Mouse (Mus musculus): ENCODE data around the gene 4930544D05Rik. TPM values are rescaled to one million over a fixed set of nuclear protein-coding genes. Genes with fewer than 3 reads are reported as not detected.

4930544D05Rik gene
- polyA plus RNA-seq, 1 experiment from 2014 or later, result not detected

DNA sequence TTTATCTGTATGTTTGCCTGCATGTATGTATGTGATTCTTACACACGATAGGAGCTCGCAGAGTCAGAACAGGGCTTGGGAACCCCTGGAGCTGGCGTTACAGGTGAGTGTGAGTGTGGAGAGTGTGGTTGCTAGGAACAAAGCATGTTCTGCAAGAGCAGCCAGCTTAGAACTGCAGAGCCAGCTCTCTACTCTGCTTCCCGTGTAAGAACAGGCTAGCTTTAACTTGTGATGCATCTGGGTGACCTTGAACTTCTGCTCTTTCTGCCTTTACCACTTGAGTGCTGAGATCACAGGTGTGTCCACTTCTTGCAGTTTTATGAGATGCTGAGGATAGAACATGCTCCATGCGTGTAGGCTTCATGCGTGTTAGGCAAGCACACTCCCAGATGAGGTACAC, 36.7 kb upstream of the 4930544D05Rik start:
- no peak overlapping the region for H3K27ac ChIP-seq (replicated peaks in 1 of 2; ENCODE audit: control insufficient read depth in 1 of 2, insufficient read depth in 1 of 2, low read depth in 2 of 2, low read length in 2 of 2)
- WGBS, result 83% methylated on average over 6 of the region's 6 CpGs
- no peaks in the 10 kb centered on the region for H3K36me3 ChIP-seq (ENCODE audit: control insufficient read depth, insufficient read depth, low read length)
- H3K9ac ChIP-seq (ENCODE audit: low read length), result no peak overlapping the region
- H3K4me1 ChIP-seq (ENCODE audit: control insufficient read depth in 2 of 2, insufficient read depth in 2 of 2, low read length in 2 of 2), result peaks cover 4 to 22% of the 10 kb centered on the region in 2 experiments; a peak in 3 of 4 replicates
- no peak overlapping the region for H3K4me3 ChIP-seq (ENCODE audit: control insufficient read depth in 1 of 2, insufficient read depth in 1 of 2, low read depth in 1 of 2, low read length in 2 of 2)
- H3K4me2 ChIP-seq (ENCODE audit: low read length), result no peak overlapping the region
- H3K9me3 ChIP-seq (ENCODE audit: control insufficient read depth, low read length), result no peaks in the 10 kb centered on the region
- no peak for ATAC-seq (ENCODE audit: insufficient number of reproducible peaks, insufficient read depth, low FRiP score, low read depth)
- H3K27me3 ChIP-seq (ENCODE audit: control insufficient read depth, insufficient read depth, low read length), result no peaks in the 10 kb centered on the region

DNA sequence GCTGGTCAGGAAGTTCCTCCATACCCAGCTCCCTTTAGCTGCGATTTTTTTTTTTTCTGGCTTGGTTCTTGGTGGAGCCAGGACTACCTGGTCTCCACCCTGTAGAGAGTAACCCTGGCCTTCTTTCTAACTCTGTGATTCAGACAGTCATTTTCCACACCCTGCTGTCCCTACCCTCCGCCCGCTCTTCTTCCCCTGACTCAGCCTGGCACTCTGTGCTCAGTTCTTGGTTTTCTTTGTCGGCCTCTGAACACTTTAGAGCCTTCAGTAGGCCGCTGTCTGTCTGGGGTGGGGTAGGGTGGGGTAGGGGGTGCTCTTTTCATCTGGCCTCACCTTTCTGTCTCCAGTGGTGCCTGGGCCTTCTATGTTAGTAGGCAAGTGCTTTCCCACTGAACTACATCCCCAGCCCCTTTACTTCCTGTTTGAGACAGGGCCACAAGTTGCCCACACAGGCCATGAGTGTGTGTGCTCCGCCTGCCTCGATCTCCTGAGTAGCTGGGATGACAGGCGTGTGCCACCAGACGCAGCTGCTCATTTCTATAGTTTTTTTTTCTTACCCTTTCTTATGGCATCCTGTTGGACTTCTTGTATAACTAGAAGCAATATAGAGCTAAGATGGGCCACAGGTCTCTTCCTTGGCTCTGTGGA, 35.8 kb upstream of the 4930544D05Rik start:
- Histone ChIP-seq H3K27ac (replicated peaks in 1 of 2; ENCODE audit: control insufficient read depth in 1 of 2, insufficient read depth in 1 of 2, low read depth in 2 of 2, low read length in 2 of 2) (no peak overlapping the region), H3K9ac (ENCODE audit: low read length) (no peak overlapping the region), H3K27me3 (ENCODE audit: control insufficient read depth, insufficient read depth, low read length) (no peaks in the 10 kb centered on the region), H3K4me2 (ENCODE audit: low read length) (no peak overlapping the region), H3K9me3 (ENCODE audit: control insufficient read depth, low read length) (no peaks in the 10 kb centered on the region), H3K4me3 (ENCODE audit: control insufficient read depth in 1 of 2, insufficient read depth in 1 of 2, low read depth in 1 of 2, low read length in 2 of 2) (no peak overlapping the region), H3K36me3 (ENCODE audit: control insufficient read depth, insufficient read depth, low read length) (no peaks in the 10 kb centered on the region), H3K4me1 (ENCODE audit: control insufficient read depth in 2 of 2, insufficient read depth in 2 of 2, low read length in 2 of 2) (peaks cover 4 to 23% of the 10 kb centered on the region in 2 experiments; a peak in 3 of 4 replicates)
- WGBS, result 78% methylated on average over 9 of the region's 9 CpGs
- ATAC-seq (ENCODE audit: insufficient number of reproducible peaks, insufficient read depth, low FRiP score, low read depth), result no peak

DNA sequence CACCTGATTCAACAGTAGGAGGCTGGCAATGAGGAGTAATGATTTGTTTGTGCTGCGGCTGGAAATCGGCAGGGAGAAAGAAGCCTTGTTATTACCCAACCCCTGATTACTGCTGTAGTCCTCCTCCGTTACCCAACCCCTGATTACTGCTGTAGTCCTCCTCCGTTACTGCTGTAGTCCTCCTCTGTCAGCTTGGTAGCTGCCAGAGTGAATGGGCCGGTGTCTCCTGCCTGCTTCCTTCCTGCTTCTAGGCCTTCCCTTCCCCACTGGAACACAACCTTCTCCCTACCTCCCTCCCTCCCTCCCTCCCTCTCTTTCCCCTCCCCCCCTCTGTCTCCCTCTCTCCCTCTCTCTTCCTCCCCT, 35.3 kb upstream of the 4930544D05Rik start:
- Histone ChIP-seq H3K4me3 (ENCODE audit: control insufficient read depth in 1 of 2, insufficient read depth in 1 of 2, low read depth in 1 of 2, low read length in 2 of 2) (no peak overlapping the region), H3K4me1 (ENCODE audit: control insufficient read depth in 2 of 2, insufficient read depth in 2 of 2, low read length in 2 of 2) (peaks cover 6 to 26% of the 10 kb centered on the region in 2 experiments), H3K9me3 (ENCODE audit: control insufficient read depth, low read length) (no peaks in the 10 kb centered on the region), H3K27ac (replicated peaks in 1 of 2; ENCODE audit: control insufficient read depth in 1 of 2, insufficient read depth in 1 of 2, low read depth in 2 of 2, low read length in 2 of 2) (no peak overlapping the region), H3K36me3 (ENCODE audit: control insufficient read depth, insufficient read depth, low read length) (no peaks in the 10 kb centered on the region), H3K27me3 (ENCODE audit: control insufficient read depth, insufficient read depth, low read length) (no peaks in the 10 kb centered on the region), H3K9ac (ENCODE audit: low read length) (no peak overlapping the region), H3K4me2 (ENCODE audit: low read length) (no peak overlapping the region)
- WGBS, result 62% methylated on average over 5 of the region's 5 CpGs
- no peak for ATAC-seq (ENCODE audit: insufficient number of reproducible peaks, insufficient read depth, low FRiP score, low read depth)

DNA sequence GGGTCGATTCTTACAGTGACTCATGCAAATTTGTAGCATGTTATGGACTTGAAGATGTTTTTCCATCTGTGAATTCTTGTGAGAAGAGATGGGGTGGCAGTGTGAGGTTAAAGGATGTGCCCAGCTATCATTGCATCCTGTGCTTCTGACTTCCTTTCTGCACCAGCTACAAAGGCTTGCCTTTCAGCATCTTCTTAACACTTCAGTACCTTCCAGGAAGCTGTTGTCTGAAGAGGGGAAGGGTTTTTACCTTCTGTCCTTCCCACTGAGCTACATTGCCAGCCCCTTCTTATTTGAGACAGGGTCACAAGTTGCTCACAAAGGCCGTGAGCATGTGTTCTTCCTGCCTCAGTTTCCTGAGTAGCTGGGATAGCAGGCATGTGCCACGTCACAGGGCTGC, 34.7 kb upstream of the 4930544D05Rik start:
- no peak for ATAC-seq (ENCODE audit: insufficient number of reproducible peaks, insufficient read depth, low FRiP score, low read depth)
- Histone ChIP-seq H3K9me3 (ENCODE audit: control insufficient read depth, low read length) (no peaks in the 10 kb centered on the region), H3K4me1 (ENCODE audit: control insufficient read depth in 2 of 2, insufficient read depth in 2 of 2, low read length in 2 of 2) (peaks cover 7 to 32% of the 10 kb centered on the region in 2 experiments), H3K4me2 (ENCODE audit: low read length) (no peak overlapping the region), H3K36me3 (ENCODE audit: control insufficient read depth, insufficient read depth, low read length) (no peaks in the 10 kb centered on the region), H3K27me3 (ENCODE audit: control insufficient read depth, insufficient read depth, low read length) (no peaks in the 10 kb centered on the region), H3K4me3 (ENCODE audit: control insufficient read depth in 1 of 2, insufficient read depth in 1 of 2, low read depth in 1 of 2, low read length in 2 of 2) (no peak overlapping the region), H3K9ac (ENCODE audit: low read length) (no peak overlapping the region), H3K27ac (replicated peaks in 1 of 2; ENCODE audit: control insufficient read depth in 1 of 2, insufficient read depth in 1 of 2, low read depth in 2 of 2, low read length in 2 of 2) (no peak overlapping the region)
- 75% methylated on average over 3 of the region's 3 CpGs for WGBS

DNA sequence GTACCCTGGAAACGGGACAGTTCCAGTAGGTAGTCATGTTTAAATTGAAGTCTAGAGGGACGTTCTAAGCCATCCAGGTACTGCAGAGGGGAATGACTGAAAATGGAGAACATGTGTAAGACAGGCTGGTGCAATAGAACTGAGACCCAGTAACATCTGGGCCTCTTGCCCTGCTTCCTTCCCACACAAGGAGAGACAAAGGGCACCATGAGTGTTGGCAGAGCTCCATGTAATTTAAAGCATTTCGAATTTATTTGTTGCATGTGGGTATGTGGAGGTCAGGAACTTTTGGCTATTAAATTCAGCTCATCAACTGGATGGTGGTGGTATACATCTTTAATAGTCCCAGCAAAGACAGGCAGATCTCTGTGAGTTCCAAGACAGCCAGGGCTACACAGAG, 33.5 kb upstream of the 4930544D05Rik start:
- H3K9me3 ChIP-seq (ENCODE audit: control insufficient read depth, low read length), result no peaks in the 10 kb centered on the region
- no peaks in the 10 kb centered on the region for H3K36me3 ChIP-seq (ENCODE audit: control insufficient read depth, insufficient read depth, low read length)
- no peak for ATAC-seq (ENCODE audit: insufficient number of reproducible peaks, insufficient read depth, low FRiP score, low read depth)
- no peak overlapping the region for H3K27ac ChIP-seq (replicated peaks in 1 of 2; ENCODE audit: control insufficient read depth in 1 of 2, insufficient read depth in 1 of 2, low read depth in 2 of 2, low read length in 2 of 2)
- H3K27me3 ChIP-seq (ENCODE audit: control insufficient read depth, insufficient read depth, low read length), result no peaks in the 10 kb centered on the region
- H3K4me2 ChIP-seq (ENCODE audit: low read length), result no peak overlapping the region
- H3K9ac ChIP-seq (ENCODE audit: low read length), result no peak overlapping the region
- no peak overlapping the region for H3K4me3 ChIP-seq (ENCODE audit: control insufficient read depth in 1 of 2, insufficient read depth in 1 of 2, low read depth in 1 of 2, low read length in 2 of 2)
- WGBS, result 70% methylated on average over 3 of the region's 3 CpGs
- peaks cover 7 to 32% of the 10 kb centered on the region in 2 experiments for H3K4me1 ChIP-seq (ENCODE audit: control insufficient read depth in 2 of 2, insufficient read depth in 2 of 2, low read length in 2 of 2)

DNA sequence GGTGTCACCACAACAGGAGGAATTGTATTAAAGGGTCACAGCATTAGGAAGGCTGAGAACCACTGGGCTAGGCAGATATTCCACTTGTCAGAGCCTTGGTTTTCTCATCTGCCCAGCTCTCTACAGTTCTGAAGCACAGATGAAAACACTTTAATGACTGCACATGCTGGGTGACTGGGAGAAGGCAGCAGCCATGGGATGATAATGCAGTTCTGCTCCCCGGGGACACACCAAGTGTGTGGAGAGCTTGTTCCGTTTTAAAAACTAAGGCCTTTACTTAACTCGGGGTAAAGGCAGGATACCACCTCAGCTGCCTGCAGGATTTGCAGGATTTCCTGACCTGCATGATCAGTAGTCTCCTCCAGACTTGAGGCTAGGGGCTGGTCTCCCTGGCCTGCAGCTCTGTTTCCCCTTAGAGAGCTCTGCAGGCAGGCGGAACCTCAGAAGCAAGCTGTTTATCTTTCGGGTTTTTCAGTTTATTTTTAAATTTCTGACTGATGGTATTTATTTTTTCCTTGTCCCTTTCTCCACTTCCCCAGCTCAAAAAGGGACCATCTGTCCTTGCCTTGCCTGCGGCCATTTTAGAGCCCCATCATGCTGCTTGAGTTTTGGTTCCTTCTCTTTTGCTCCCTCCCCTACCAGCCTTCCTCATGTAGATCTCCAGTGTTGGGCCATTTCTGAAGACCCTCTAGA, 32.5 kb upstream of the 4930544D05Rik start:
- ATAC-seq (ENCODE audit: insufficient number of reproducible peaks, insufficient read depth, low FRiP score, low read depth), result no peak
- no peaks in the 10 kb centered on the region for H3K9me3 ChIP-seq (ENCODE audit: control insufficient read depth, low read length)
- no peaks in the 10 kb centered on the region for H3K36me3 ChIP-seq (ENCODE audit: control insufficient read depth, insufficient read depth, low read length)
- no peaks in the 10 kb centered on the region for H3K27me3 ChIP-seq (ENCODE audit: control insufficient read depth, insufficient read depth, low read length)
- 49% methylated on average over 6 of the region's 6 CpGs for WGBS
- H3K4me3 ChIP-seq (ENCODE audit: control insufficient read depth in 1 of 2, insufficient read depth in 1 of 2, low read depth in 1 of 2, low read length in 2 of 2), result no peak overlapping the region
- no peak overlapping the region for H3K4me2 ChIP-seq (ENCODE audit: low read length)
- peaks cover 7 to 32% of the 10 kb centered on the region in 2 experiments for H3K4me1 ChIP-seq (ENCODE audit: control insufficient read depth in 2 of 2, insufficient read depth in 2 of 2, low read length in 2 of 2)
- H3K9ac ChIP-seq (ENCODE audit: low read length), result peak overlapping the region; percentile 9; the same call in 1 of the 2 replicates
- no peak overlapping the region; a peak in 1 of 4 replicates for H3K27ac ChIP-seq (replicated peaks in 1 of 2; ENCODE audit: control insufficient read depth in 1 of 2, insufficient read depth in 1 of 2, low read depth in 2 of 2, low read length in 2 of 2)

DNA sequence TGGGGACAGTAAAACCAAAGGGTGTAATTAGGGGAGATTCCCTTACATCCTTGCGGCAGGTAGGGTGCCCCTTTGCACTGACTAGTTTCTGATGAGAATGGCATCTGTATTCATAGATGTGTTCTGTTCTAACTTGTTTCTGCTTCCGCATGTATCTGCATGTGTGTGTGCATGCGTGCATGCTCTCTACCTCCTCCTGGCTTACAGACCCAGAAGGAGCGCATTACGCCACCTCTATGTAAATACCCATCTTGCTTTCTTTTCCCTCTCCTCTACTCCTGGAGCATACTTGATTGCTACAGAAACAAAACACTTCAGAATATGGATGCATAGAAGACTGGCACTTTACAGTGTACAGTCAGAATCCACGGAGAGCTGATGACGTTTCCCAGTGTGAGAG, 31.9 kb upstream of the 4930544D05Rik start:
- Histone ChIP-seq H3K4me3 (ENCODE audit: control insufficient read depth in 1 of 2, insufficient read depth in 1 of 2, low read depth in 1 of 2, low read length in 2 of 2) (no peak overlapping the region), H3K27me3 (ENCODE audit: control insufficient read depth, insufficient read depth, low read length) (no peaks in the 10 kb centered on the region), H3K4me1 (ENCODE audit: control insufficient read depth in 2 of 2, insufficient read depth in 2 of 2, low read length in 2 of 2) (peaks cover 7 to 32% of the 10 kb centered on the region in 2 experiments), H3K9me3 (ENCODE audit: control insufficient read depth, low read length) (no peaks in the 10 kb centered on the region), H3K4me2 (ENCODE audit: low read length) (no peak overlapping the region), H3K27ac (replicated peaks in 1 of 2; ENCODE audit: control insufficient read depth in 1 of 2, insufficient read depth in 1 of 2, low read depth in 2 of 2, low read length in 2 of 2) (no peak overlapping the region), H3K9ac (ENCODE audit: low read length) (no peak overlapping the region), H3K36me3 (ENCODE audit: control insufficient read depth, insufficient read depth, low read length) (no peaks in the 10 kb centered on the region)
- ATAC-seq (ENCODE audit: insufficient number of reproducible peaks, insufficient read depth, low FRiP score, low read depth), result no peak
- 88% methylated on average over 7 of the region's 7 CpGs for WGBS
